Mouse (Mus musculus) T-cell, adult 2 months (primary cell): ENCODE data around the gene Ahsg.

Experiments
- DNase-seq: peaks from one replicate; pipeline ENCODE4 v3.0.0; 2022; ENCODE audit warnings: low spot score

Ahsg gene

GRCm38 (mm10) chr16:22888835-22889234 lies 2.2 kb upstream of the Ahsg start:
- DNase-seq, result no peak

GRCm38 (mm10) chr16:22889716-22890115 lies 1.4 kb upstream of the Ahsg start:
- DNase-seq, result no peak

GRCm38 (mm10) chr16:22891733-22892154 lies 667 bp downstream of the Ahsg start:
- no peak for DNase-seq

GRCm38 (mm10) chr16:22894095-22894494 lies 3.0 kb downstream of the Ahsg start:
- DNase-seq, result no peak

- DNase-seq, result no peak
These were observed 5.5 kb downstream of the Ahsg start for GRCm38 (mm10) chr16:22896618-22897017.

- DNase-seq, result no peak
These were observed 8.3 kb downstream of the Ahsg start for GRCm38 (mm10) chr16:22899346-22899745.

GRCm38 (mm10) chr16:22899866-22900570 lies 8.9 kb downstream of the Ahsg start:
- DNase-seq, result no peak

GRCm38 (mm10) chr16:22901326-22901725 lies 10.2 kb downstream of the Ahsg start:
- DNase-seq, result no peak

GRCm38 (mm10) chr16:22909290-22909689 lies 18.2 kb downstream of the Ahsg start:
- no peak for DNase-seq

- DNase-seq, result no peak
These were observed 20.9 kb downstream of the Ahsg start for GRCm38 (mm10) chr16:22911986-22912385.

- no peak for DNase-seq
These were observed 21.8 kb downstream of the Ahsg start for GRCm38 (mm10) chr16:22912886-22913285.

- DNase-seq, result no peak
These were observed 23.2 kb downstream of the Ahsg start for GRCm38 (mm10) chr16:22914276-22914675.

- DNase-seq, result no peak
These were observed 27.0 kb downstream of the Ahsg start, which contains the start of gene Fetub for GRCm38 (mm10) chr16:22918034-22918433. TSS of gene Fetub (plus strand) at chr16:22918334.

GRCm38 (mm10) chr16:22918664-22919312 lies 27.7 kb downstream of the Ahsg start:
- no peak for DNase-seq

GRCm38 (mm10) chr16:22919971-22920854 lies 29.1 kb downstream of the Ahsg start:
- DNase-seq, result no peak

- no peak for DNase-seq
These were observed 30.7 kb downstream of the Ahsg start for GRCm38 (mm10) chr16:22921761-22922160.

- no peak for DNase-seq
These were observed 31.4 kb downstream of the Ahsg start for GRCm38 (mm10) chr16:22922433-22922832.

- DNase-seq, result no peak
These were observed 38.5 kb downstream of the Ahsg start for GRCm38 (mm10) chr16:22929575-22929974.

- no peak for DNase-seq
These were observed 40.5 kb downstream of the Ahsg start for GRCm38 (mm10) chr16:22931431-22932200.

GRCm38 (mm10) chr16:22937631-22938030 lies 46.6 kb downstream of the Ahsg start:
- no peak for DNase-seq

- DNase-seq, result no peak
These were observed 47.5 kb downstream of the Ahsg start for GRCm38 (mm10) chr16:22938541-22938940.
